Mouse (Mus musculus): ENCODE results near the gene Pam16.

The Pam16 gene

GRCm38 (mm10) chr16:4624481-4625110 lies at the start of gene Pam16:
Gene Pam16, minus strand, starts transcription at chr16:4624988.
- DNase-seq = peak; percentile 88

- no peak for DNase-seq
These were observed 49.3 kb upstream of the Pam16 start for GRCm38 (mm10) chr16:4674091-4674490.

- no peak for DNase-seq
These were observed 45.5 kb upstream of the Pam16 start for GRCm38 (mm10) chr16:4670317-4670716.

DNA sequence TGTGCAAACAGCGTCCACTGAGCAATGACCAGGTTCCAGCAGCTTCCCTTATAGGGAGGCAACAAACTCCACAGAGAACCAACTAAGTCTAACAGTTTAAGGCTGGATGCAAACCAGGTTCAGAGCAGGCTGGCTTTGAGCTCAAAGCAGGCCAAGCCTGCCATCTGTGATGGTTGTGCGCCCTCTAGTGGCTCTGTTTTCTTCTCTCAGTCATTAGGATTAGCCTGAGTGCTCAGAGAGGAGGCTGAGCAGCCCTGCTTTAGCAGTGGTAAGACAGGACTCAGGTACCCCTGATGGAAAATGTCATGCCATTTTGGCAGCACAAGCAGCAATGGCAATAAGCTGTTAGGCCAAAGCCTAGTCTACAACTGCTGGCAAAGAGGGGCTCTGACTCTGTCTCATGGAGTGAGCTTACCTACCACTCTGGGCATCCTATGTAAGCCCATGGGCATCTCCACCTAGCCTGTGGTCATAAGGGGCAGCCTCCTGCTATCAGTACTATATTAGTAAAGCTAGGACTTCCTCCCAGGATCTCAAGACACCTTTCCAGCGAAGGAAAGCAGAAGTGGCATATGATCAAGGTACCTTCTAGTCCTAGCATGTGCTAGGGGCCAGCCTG lies 42.5 kb upstream of the Pam16 start:
- peak; percentile 90 for DNase-seq

- DNase-seq = no peak
These were observed 40.9 kb upstream of the Pam16 start for GRCm38 (mm10) chr16:4665726-4666125.

DNA sequence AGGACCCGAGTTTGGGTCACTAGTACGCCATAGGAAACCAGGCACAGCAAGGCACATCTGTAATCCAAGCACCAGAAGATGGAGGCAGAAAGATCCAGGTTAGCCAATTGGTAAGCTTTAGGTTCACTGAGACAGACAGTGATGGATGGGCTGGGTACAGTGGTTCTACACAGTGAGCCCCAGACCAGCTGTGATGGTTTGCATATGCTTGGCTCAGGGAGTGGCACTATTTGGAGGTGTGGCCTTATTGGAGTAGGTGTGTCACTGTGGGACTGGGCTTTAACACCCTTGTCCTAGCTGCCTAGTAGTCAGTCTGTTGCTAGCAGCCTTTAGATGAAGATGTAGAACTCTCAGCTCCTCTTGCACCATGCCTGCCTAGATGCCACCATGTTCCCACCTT lies 39.0 kb upstream of the Pam16 start:
- DNase-seq = no peak

DNA sequence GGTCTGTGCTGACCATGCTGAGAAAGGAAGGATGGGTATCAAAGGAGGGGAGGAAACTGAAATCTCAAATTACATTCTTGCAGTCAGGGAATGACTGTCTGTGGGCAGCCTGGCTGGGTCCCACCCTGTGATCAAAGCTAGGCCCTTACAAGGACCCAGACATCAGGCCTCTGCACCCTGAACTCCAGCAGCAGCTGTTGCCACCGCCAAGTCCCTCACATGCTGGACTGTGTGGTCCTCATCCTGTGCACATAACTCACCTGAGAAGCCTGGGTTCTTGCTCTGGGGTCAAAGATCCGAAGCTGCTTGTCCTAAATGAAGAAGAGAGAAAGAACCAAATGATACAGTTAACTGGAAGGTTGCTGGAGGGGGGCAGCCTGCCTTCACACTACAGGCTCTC lies 36.8 kb upstream of the Pam16 start:
- no peak for DNase-seq

DNA sequence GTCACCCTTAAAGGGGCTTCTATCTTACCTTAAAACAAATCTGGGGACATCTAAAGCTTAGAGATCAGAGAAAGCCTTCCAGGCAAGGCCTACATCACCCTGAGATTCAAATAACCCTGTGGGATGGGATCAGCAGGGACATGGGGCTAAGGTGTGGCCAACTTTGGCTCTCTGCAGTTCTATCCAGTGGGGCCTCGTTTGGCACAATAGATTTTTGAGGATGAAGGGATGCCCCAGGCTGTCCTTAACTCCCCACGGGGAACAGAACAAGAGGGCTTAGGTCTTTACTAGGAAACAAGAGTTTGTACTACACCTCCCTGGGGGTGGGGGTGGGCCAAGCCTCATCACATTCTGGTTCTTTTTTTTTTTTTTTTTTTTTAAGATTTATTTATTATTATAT lies 34.5 kb upstream of the Pam16 start:
- no peak for DNase-seq

GRCm38 (mm10) chr16:4658781-4659245 lies 34.0 kb upstream of the Pam16 start:
- DNase-seq = no peak

DNA sequence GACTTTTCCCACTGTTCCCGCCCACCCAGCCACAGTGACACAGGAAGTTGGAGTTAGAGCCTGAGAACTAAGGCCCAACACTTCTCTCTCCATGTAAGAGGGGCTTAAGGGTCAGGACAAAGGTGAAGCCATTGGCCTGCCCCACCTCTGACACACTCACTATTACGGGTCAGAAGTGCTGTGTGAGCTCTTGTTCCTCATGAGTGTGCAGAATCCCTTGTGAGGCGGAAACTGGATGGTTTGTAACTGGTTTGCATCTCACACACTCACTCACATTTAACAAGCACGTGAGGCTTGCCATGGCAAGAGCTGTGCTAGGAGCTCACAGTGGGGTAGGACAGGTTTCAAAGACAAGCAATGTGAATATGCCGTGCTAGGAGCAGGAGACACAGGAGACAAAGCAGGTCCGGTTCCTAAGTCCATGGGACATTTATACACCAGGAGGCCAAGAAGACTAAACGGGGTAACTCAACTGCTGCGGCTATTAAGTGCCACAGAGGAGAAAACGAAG lies 31.8 kb upstream of the Pam16 start:
- DNase-seq = no peak

DNA sequence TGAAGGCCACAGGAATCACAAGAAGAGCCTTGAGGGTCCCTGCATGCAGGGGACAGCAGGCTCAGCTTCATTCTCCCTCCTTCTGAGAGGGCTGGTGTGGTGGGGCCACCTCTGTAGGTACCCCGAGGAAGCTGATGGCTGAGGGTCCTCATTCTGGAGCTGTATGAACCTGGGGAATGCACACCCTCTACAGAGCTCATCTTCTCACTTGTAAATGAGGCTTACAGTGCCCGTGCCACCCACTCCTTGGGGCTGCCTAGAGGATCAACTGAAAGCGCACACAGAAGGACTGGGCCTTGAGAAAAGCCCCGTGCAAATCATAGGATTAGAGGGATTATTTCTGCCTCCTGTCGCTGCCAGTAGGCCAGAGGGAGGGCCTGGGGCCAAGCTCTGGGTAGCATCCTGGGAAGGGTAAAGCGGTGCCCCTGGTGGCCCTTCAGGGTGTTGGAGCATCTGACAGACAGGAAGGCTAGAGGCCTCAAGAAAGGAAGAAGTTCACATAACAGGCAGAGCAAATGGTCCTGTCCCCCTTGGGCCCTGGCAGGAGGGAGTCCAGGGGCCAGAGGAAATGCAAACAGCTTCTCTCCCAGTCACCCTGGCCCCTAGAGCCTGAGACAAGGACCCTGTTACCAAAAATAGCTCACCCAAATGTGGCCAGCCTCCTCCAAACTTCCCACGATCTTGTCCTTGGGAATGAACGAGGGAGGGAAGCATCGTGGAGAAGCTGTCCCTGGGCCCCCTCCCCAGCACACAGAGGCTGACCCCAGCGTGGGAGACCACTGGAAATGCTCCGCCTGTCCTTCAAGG lies 31.2 kb upstream of the Pam16 start:
- DNase-seq = no peak

DNA sequence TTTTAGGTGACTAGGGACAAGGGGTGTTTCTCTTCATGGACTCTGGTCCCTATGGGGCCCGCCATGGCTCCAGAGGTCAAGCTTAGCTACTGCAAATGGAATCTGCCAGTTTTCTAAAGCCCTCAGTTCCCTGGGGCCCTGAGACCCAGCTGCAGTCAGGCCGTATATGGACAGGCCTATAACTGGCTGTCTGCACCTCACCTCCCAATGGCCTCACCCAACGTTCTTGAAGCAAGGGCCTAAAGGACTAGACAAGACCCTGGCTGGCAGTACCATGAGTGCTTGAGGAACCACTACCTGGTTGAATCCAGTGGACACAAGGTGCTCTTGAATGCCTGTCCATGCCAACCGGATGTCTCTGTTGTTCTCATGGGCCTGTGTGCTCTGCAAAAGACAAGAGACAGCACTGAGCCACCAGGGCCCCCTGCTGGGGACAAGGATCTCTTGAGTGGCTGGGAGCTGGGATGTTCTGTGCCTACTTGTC lies 30.5 kb upstream of the Pam16 start:
- no peak for DNase-seq

GRCm38 (mm10) chr16:4654706-4655105 lies 29.9 kb upstream of the Pam16 start:
- peak; percentile 44 for DNase-seq

GRCm38 (mm10) chr16:4652707-4653416 lies 28.1 kb upstream of the Pam16 start:
- DNase-seq = peak; percentile 67

- no peak for DNase-seq
These were observed 26.8 kb upstream of the Pam16 start for GRCm38 (mm10) chr16:4651624-4652023.

- DNase-seq = no peak
These were observed 26.3 kb upstream of the Pam16 start for GRCm38 (mm10) chr16:4651081-4651480.

DNA sequence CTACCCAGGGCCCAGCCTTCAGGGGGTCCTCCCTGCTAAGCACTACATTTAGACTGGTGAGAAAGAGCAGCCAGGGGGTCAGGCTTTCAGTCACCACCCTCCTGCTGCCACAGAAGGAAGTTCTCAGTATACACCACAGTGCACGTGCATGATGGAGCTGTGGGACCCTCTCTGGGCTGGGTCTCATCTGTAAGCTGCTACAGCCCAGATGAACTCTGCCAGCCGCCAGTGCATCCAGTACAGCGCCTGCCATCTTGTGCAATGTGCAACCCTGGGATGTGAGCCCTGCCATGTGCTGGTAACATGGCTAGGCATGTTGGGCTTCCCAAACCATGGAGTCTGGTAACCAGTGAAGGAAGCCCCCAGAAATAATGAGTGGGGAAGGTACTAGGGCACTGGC lies 25.4 kb upstream of the Pam16 start:
- DNase-seq = no peak

DNA sequence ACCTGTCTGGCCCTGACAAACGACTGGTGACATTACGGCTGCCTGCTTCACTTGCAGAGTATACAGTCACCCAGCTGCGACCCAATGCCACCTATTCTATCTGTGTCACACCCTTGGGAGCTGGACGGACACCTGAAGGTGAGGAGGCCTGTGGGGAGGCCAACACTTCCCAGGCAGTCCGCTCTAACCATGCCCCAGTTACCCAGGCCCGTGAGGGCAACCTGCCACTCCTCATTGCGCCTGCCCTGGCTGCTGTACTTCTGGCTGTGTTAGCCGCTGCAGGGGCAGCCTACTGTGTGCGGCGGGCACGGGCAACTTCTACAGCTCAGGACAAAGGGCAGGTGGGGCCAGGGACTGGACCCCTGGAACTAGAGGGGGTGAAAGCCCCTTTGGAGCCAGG lies 24.9 kb upstream of the Pam16 start:
- DNase-seq = no peak

GRCm38 (mm10) chr16:4649211-4649610 lies 24.4 kb upstream of the Pam16 start:
- no peak for DNase-seq

DNA sequence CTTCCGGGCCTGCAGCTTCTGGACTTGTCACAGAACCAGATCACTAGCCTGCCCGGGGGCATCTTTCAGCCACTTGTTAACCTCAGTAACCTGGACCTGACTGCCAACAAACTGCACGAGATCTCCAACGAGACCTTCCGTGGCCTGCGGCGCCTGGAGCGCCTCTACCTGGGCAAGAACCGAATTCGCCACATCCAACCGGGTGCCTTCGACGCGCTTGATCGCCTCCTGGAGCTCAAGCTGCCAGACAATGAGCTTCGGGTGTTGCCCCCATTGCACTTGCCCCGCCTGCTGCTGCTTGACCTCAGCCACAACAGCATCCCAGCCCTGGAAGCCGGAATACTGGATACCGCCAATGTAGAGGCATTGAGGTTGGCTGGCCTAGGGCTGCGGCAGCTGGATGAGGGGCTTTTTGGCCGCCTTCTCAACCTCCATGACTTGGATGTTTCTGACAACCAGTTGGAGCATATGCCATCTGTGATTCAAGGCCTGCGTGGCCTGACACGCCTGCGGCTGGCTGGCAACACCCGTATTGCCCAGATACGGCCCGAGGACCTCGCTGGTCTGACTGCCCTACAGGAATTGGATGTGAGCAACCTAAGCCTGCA lies 23.7 kb upstream of the Pam16 start:
- DNase-seq = no peak

- no peak for DNase-seq
These were observed 22.9 kb upstream of the Pam16 start for GRCm38 (mm10) chr16:4647651-4648141.

GRCm38 (mm10) chr16:4646831-4647230 lies 22.0 kb upstream of the Pam16 start:
- DNase-seq = no peak

Data from cerebellum, adult 8-10 months (tissue).